Mouse (Mus musculus) erythroblast, embryonic 14.5 days (primary cell): ENCODE measurements around the gene Atp8b4. TPM values are rescaled to one million over a fixed set of nuclear protein-coding genes. Genes with fewer than 3 reads are reported as not detected.

Experiments
- H3K27me3 ChIP-seq: 2 replicates; pipeline ENCODE4 v1.6.1; 2012; ENCODE audit warnings: inconsistent platforms; ENCODE audit not compliant: control insufficient read depth
- H3K36me3 ChIP-seq: 2 replicates; pipeline ENCODE4 v1.6.1; 2012; ENCODE audit warnings: mild to moderate bottlenecking, inconsistent platforms; ENCODE audit not compliant: control insufficient read depth
- H3K4me1 ChIP-seq: 2 replicates; pipeline ENCODE4 v1.6.1; 2012; ENCODE audit warnings: inconsistent platforms; ENCODE audit not compliant: control insufficient read depth
- H3K4me3 ChIP-seq: replicated peaks from 2 replicates; pipeline ENCODE3; 2012; ENCODE audit warnings: moderate library complexity, mild to moderate bottlenecking, inconsistent platforms
- H3K9me3 ChIP-seq: 2 replicates; pipeline ENCODE4 v1.6.1; 2012; ENCODE audit warnings: low read length, inconsistent platforms, mixed read lengths; ENCODE audit not compliant: control insufficient read depth
- GATA1 ChIP-seq: IDR thresholded peaks from 2 replicates; pipeline ENCODE4 v1.6.1; 2012; ENCODE audit warnings: low read length, inconsistent platforms, mixed read lengths
- TAL1 ChIP-seq: IDR thresholded peaks from 3 replicates; pipeline ENCODE4 v1.6.1; 2012; ENCODE audit warnings: low read length, inconsistent platforms, mixed read lengths
- polyA plus RNA-seq: library from polyadenylated mRNA; stranded (reverse); fragments of >175 nt; gene quantifications from 2 replicates; pipeline ENCODE4 v1.2.3, GENCODE M21; 2012

Gene Atp8b4
- polyA plus RNA-seq, 1 experiment, result not detected

DNA sequence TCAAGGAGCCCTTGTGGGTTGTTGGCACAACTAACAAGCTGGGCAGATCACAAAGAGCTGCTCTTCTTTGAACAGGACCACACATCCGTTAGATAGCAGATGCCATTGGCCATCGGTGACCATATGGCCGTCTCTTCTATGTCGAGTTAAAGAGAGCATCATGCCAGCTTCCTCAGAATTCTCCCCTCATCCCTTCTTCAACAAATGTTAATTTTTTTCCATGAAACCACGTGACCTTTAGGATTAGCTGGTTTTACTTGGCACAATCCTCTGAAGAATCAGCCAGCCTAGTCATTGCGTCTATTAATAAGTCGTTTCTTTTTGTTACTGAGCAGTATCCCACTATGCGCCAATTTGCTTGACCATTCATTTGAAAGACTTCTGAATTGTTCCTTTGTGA is 75.8 kb downstream of the Atp8b4 start:
- Histone ChIP-seq H3K27me3 (no peaks in the 10 kb centered on the region), H3K36me3 (no peaks in the 10 kb centered on the region), H3K4me1 (no peaks in the 10 kb centered on the region), H3K4me3 (no peak overlapping the region), H3K9me3 (no peaks in the 10 kb centered on the region)
- no peak for TF ChIP-seq TAL1
- no peak for TF ChIP-seq GATA1

DNA sequence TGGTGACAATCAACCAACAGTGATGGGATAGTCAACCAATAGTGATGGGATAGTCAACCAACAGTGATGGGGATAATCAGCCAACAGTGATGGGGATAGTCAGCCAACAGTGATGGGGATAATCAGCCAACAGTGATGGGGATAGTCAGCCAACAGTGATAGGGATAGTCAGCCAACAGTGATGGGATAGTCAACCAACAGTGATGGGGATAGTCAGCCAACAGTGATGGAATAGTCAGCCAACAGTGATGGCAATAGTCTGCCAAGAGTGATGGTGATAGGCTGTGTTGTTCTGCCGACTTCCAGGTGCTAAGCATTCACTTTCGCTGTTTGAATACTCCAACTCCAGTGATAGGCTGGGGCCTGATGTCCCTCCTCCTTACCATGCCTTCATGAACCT is 79.6 kb downstream of the Atp8b4 start:
- H3K27me3 ChIP-seq, result no peaks in the 10 kb centered on the region
- H3K4me1 ChIP-seq, result no peaks in the 10 kb centered on the region
- H3K9me3 ChIP-seq, result no peaks in the 10 kb centered on the region
- TF ChIP-seq TAL1 (no peak), GATA1 (no peak)
- no peaks in the 10 kb centered on the region for H3K36me3 ChIP-seq
- H3K4me3 ChIP-seq, result no peak overlapping the region

DNA sequence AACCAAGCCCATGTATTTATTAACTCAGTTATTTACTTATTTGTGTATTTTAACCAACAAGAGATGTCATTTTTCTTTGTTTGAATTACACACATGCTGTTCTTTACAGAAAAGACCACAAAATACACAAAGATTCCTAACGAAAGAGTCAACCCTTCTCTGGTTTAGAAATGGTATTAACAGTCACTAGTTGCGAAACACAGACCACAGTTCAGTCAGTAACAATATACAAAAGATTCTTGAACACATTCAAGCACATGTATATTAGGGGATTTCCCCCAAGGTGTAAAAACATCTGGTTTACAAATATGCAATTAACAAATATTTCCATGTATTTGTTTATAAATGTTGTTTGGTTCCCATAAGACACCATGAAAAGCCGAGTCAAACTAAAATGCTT is 81.6 kb downstream of the Atp8b4 start:
- TF ChIP-seq TAL1 (no peak), GATA1 (no peak)
- Histone ChIP-seq H3K27me3 (no peaks in the 10 kb centered on the region), H3K4me3 (no peak overlapping the region), H3K36me3 (no peaks in the 10 kb centered on the region), H3K9me3 (no peaks in the 10 kb centered on the region), H3K4me1 (no peaks in the 10 kb centered on the region)

DNA sequence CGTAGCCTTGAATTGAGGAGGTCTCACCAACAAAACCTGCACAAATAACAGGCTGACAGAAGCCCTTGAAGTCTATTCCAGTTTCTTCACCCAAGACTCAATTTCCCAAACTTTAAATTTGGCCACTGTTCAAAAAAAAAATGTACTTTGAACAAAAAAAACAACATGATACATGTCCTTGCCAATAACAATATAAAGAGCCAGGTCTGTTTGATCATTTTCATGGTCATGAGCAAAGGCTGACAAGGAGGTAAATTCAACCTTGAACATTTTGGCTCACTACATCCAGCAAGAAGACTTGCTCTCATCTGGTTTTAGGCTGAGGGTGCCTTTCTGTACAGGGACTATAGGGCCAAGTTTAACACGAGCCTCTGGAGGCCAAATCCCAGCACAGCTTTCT is 83.7 kb downstream of the Atp8b4 start:
- TF ChIP-seq GATA1 (no peak), TAL1 (no peak)
- Histone ChIP-seq H3K9me3 (no peaks in the 10 kb centered on the region), H3K27me3 (no peaks in the 10 kb centered on the region), H3K36me3 (no peaks in the 10 kb centered on the region), H3K4me3 (no peak overlapping the region), H3K4me1 (no peaks in the 10 kb centered on the region)

DNA sequence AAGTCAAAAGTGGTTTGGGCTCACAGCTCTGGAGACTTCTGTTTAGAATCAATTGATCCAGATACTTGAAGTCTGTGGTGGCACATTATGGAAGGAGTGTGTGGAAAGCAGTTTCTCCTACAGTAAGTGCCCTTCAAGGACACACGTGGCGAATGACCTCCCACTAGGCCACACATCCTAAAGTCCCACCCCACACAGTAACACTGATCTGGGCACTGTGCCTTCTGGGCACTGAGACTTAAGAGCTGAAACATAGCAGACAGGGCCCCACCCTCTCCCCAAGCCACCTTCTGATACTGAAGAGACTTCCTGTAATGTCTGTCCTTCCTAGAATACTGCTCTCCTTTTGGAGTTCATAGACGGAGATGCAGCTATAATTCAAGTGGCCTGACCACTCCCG is 84.5 kb downstream of the Atp8b4 start:
- no peaks in the 10 kb centered on the region for H3K36me3 ChIP-seq
- no peaks in the 10 kb centered on the region for H3K4me1 ChIP-seq
- H3K9me3 ChIP-seq, result no peaks in the 10 kb centered on the region
- no peaks in the 10 kb centered on the region for H3K27me3 ChIP-seq
- no peak overlapping the region for H3K4me3 ChIP-seq
- TF ChIP-seq GATA1 (no peak), TAL1 (no peak)

DNA sequence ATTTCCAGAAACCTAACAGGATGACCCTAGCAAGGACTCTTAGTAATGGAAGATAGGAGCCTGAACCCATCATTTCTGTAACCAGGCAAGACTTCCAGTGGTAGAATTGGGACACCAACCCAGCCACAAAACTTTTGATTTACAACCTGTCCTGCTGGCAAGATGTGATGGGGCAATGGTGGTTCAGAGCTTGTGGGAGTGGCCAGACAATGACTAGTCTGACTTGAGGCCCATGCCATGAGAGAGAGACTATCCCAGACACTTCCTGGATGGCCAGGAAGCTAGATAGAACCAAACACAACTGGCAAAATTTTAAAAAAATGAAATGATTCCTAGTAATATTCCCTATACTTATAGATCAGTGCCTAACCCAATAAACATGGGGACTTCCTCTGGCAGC is 87.7 kb downstream of the Atp8b4 start:
- Histone ChIP-seq H3K27me3 (no peaks in the 10 kb centered on the region), H3K4me3 (no peak overlapping the region), H3K4me1 (no peaks in the 10 kb centered on the region), H3K9me3 (no peaks in the 10 kb centered on the region), H3K36me3 (no peaks in the 10 kb centered on the region)
- TF ChIP-seq GATA1, result no peak
- no peak for TF ChIP-seq TAL1

DNA sequence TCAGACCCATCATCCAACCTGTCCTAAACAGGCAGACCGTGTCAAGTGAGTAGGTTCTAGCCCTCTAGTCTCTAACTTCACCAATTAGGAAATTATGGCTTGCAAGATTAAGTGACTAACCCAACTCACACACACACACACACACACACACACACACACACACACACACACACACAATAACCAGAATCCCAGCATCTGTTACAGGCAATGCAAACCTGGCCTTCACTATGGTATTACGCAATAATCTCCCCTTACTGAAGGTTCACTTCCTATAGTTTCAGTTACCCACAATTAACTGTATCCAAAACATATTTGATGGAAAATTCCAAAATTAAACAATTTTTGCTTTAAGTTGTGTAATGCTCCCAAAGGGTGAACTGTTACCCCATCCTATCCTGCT is 101.0 kb downstream of the Atp8b4 start:
- H3K27me3 ChIP-seq, result no peaks in the 10 kb centered on the region
- no peaks in the 10 kb centered on the region for H3K36me3 ChIP-seq
- no peak for TF ChIP-seq TAL1
- no peak for TF ChIP-seq GATA1
- no peaks in the 10 kb centered on the region for H3K4me1 ChIP-seq
- H3K9me3 ChIP-seq, result no peaks in the 10 kb centered on the region
- H3K4me3 ChIP-seq, result no peak overlapping the region

DNA sequence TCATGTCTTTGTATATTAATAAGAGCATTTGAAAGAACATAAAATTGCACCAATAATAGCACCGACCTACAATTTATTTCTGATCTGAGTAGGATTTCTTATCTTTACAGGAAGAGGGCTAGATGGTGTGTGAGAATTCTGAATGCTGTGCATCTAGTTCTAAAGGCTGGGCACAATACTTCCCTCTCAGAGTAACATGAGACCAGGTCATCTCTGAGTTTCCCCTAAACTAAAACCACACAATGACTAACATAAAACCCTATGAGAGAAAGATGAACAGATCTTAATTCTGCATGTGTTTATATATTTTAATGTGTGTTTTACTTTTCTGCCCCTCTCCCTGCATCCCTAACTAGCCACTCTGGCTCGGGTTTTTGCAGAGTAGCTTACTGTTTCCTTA is 101.5 kb downstream of the Atp8b4 start:
- H3K4me1 ChIP-seq, result no peaks in the 10 kb centered on the region
- no peak overlapping the region for H3K4me3 ChIP-seq
- no peaks in the 10 kb centered on the region for H3K36me3 ChIP-seq
- no peaks in the 10 kb centered on the region for H3K27me3 ChIP-seq
- TF ChIP-seq GATA1 (no peak), TAL1 (no peak)
- H3K9me3 ChIP-seq, result no peaks in the 10 kb centered on the region

DNA sequence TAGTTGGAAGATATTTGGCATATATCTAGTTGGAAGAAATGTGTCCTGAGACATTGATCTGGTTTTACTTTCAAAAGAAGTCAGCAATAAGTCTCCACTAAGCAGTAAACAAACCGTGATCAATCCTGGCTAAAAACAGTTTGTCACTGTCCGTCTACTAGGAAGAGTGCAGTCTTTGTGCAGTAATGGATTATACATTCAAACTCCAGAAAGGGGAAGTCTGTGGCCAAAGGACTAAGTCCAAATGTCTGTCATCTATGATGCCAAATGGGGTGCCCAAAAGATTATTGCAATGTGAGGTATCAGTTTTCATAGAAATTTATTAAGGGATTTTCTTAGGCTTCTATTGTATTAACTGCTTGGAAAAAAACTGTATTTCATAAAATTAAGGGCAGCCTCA is 102.3 kb downstream of the Atp8b4 start:
- Histone ChIP-seq H3K36me3 (no peaks in the 10 kb centered on the region), H3K27me3 (no peaks in the 10 kb centered on the region), H3K4me3 (no peak overlapping the region), H3K4me1 (no peaks in the 10 kb centered on the region), H3K9me3 (no peaks in the 10 kb centered on the region)
- TF ChIP-seq TAL1, result no peak
- TF ChIP-seq GATA1, result no peak

DNA sequence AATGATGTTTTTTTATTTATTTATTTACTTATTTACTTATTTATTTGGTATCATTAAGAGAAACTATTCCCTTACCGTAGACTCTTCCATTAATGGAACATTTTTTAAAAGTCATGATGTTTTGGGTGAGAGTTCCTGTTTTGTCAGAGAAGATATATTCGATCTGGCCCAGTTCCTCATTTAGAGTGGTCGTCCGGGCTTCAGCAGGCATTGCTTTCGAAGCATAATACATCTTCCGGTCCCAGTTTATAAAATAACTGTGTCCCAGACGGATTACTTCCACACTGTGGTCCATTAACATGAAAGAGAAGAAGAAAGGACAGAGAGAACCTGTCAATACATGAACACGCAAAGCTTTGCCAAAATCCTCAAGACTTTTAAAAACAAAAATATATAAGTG is 103.0 kb downstream of the Atp8b4 start:
- H3K4me3 ChIP-seq, result no peak overlapping the region
- TF ChIP-seq GATA1 (no peak), TAL1 (no peak)

DNA sequence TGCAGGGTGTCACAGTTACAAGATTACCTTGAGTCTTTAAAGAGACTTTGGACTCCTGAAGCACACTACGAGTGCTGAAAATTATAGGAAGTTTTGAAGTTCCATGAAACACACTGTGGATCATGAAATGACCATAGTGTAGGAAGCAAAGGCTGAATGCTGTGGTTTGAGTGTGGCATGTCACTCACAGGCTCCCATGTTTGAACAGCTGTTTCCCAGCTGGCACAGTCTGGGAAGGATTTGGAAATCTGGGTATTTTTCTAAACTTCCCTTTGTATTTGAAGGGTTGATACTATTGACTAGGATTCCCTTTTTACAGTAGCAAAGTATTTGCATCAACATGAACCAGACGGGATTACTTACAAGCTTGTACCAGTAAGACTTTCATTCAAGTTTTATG is 105.5 kb downstream of the Atp8b4 start:
- H3K4me1 ChIP-seq, result no peaks in the 10 kb centered on the region

More for the DNA sequence above, 103.0 kb downstream of the Atp8b4 start:
- no peaks in the 10 kb centered on the region for H3K4me1 ChIP-seq
- no peaks in the 10 kb centered on the region for H3K9me3 ChIP-seq
- no peaks in the 10 kb centered on the region for H3K36me3 ChIP-seq
- no peaks in the 10 kb centered on the region for H3K27me3 ChIP-seq

More for the DNA sequence above, 105.5 kb downstream of the Atp8b4 start:
- no peak for TF ChIP-seq TAL1
- no peak for TF ChIP-seq GATA1
- Histone ChIP-seq H3K27me3 (no peaks in the 10 kb centered on the region), H3K36me3 (no peaks in the 10 kb centered on the region), H3K9me3 (no peaks in the 10 kb centered on the region), H3K4me3 (no peak overlapping the region)
